Mouse (Mus musculus): Measurements from ENCODE around the gene Guca1a. TPM values are rescaled to one million over a fixed set of nuclear protein-coding genes. Genes with fewer than 3 reads are reported as not detected.

The Guca1a gene
- total RNA-seq, 4 experiments from 2014 or later: 0.57 to 0.93 TPM; not detected in 2

GRCm38 (mm10) chr17:47420195-47420594, 19.8 kb upstream of the Guca1a start:
- DNase-seq (ENCODE audit: low spot score in 2 of 2): no peak

GRCm38 (mm10) chr17:47409897-47410861, 9.8 kb upstream of the Guca1a start:
- DNase-seq (ENCODE audit: low spot score in 2 of 2): peak in 1 of 2 experiments; percentile 25

DNA sequence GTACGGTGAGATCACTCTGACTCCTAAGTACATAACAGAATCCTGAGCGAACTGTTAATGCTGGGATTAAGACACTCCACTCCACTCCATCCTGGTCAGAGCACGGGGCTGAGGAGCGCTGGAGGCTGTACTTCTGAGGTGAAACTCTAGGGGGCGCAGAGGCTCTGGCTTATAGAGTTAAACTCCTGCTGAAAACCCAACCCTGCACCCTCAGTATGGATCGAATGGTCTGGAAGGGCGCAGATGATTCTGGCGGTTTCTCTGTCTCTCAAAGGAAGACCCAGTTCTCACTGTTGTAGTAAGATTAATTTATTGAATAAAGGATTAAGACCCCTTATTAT, 8.1 kb upstream of the Guca1a start:
- DNase-seq (ENCODE audit: low spot score in 2 of 2): no peak

- DNase-seq (ENCODE audit: low spot score in 2 of 2): no peak
These were observed 7.6 kb upstream of the Guca1a start for GRCm38 (mm10) chr17:47407717-47408557.

DNA sequence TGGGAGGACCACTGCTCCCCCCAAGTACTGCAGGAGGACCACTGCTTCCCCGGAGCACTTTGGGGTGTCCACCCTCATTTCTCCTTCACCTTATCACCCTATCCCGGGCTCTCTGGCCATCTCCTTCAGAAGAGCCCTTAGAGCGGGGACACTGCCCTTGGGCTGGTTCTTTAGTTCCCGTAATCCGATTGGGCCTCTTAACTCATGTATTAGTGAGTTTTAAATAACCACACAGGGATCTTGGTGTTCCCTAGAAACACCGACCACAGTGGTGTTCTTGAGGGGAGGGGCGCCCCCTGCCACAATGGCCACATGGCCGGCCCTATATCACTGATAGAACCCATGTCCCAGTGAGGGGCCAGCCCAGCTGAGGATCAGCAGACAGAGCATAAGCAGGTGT, 1.3 kb downstream of the Guca1a start:
- no peak for DNase-seq (ENCODE audit: low spot score in 2 of 2)

DNA sequence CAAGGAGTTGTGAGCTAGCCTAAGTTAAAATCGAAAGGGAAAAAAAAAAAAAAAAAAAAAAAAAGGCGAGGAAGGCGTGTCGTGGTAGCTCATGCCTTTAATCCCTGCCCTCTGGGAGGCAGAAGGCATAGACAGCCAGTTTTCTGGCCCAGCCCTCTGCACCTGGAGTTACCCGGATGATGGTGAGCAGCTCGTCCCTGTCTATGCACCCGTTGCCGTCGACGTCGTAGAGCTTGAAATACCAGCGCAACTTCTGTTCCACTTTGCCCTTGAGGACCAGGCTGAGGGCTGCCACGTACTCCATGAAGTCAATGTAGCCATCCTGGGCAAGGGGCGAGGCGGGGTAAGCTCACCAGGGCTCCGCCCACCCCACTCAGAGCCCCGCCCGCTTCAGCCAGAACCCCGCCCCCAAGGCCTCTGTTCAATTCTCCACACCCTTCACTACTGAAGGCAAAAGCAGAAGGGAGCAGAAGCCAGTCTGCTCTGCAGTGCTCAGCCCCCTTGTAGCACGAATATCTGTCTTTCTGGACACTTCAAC, 4.9 kb downstream of the Guca1a start:
- DNase-seq (ENCODE audit: low spot score in 2 of 2): no peak

GRCm38 (mm10) chr17:47394223-47394869, 6.0 kb downstream of the Guca1a start:
- no peak for DNase-seq (ENCODE audit: low spot score in 2 of 2)

GRCm38 (mm10) chr17:47386649-47387048, 13.7 kb downstream of the Guca1a start:
- DNase-seq (ENCODE audit: low spot score in 2 of 2): no peak

GRCm38 (mm10) chr17:47385145-47385544, 15.2 kb downstream of the Guca1a start, which contains the start of gene Guca1b:
Gene Guca1b, plus strand, starts transcription at chr17:47385393.
- DNase-seq (ENCODE audit: low spot score in 2 of 2): no peak

DNA sequence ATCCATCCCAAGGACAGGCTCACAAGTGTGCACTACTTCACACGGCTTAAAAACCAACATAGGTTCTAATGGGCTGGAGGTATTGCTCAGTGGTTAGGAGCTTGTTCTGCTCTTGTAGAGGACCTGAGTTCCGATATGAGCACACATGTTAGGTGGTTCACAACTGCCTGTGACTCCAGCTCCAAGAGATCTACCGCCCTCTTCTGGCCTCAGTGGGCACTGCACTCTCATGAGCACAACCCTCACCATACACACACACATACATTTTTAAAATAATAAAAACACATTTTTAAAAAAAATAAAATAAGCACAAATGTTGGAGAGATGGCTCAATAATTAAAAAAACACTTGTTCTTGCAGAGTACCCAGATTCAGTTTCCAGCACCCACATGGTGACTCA, 16.3 kb downstream of the Guca1a start:
- DNase-seq (ENCODE audit: low spot score in 2 of 2): no peak

DNA sequence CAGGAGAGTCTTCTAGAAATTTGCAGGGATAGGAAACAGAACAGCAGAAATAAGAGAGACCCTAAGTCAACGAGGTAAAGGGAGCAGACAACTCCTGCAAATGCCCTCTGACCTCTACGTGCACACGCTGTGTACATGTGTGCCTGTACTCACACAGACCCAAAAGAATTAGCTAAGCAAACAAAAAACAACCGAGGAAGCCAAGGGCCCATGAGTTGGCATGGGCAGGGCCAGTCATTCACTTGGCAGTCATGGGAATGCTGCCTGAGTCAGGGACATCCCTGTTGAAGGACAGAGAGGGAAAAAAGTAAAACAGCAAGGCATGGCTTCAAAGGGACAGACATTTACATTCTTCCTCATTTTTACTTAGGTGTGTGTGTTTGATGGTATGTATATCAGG, 17.1 kb downstream of the Guca1a start:
- DNase-seq (ENCODE audit: low spot score in 2 of 2): no peak

DNA sequence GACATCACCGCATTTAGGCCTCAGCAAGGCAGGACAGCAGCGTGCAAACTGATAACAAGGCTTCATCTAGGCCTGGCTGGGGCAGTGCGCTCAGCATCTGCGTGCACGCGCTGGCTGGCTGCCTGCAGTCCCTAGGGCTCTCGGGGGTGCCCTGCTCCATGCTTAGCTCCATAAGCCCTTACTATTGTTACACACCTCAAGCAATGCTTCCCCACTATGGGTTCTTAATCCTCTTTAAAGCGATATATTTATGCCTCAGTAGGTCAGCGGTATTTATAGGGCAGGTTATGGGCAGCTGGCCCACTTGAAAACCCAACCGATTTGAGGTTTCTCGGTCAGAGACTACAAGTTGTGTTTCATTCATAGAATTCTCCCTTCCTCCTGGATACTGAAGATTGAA, 18.5 kb downstream of the Guca1a start:
- no peak for DNase-seq (ENCODE audit: low spot score in 2 of 2)

GRCm38 (mm10) chr17:47378133-47378532, 22.3 kb downstream of the Guca1a start:
- no peak for DNase-seq (ENCODE audit: low spot score in 2 of 2)

DNA sequence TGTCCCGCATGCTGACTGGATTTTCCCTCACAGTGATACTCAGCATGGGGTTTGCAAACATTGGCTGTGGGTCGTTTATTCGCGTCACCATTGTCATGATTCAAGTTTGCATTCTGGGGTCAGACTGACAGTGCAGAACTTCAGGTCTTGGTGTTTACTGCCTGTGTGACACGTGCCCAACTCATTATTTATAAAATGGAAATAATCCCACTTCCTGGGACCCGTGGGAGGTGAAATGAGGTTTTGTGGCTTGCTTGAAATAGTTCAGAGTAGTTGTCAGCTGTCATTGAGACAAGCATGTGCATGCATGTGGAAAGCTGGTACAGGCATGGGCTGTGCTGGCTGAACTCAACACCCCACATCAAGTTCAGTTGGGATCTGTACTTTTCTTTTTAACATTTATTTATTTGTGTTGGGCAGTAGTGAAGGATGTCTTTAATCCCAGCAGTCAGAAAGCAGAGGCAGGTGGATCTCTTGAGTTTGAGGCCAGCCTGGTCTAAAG, 23.6 kb downstream of the Guca1a start:
- no peak for DNase-seq (ENCODE audit: low spot score in 2 of 2)

DNA sequence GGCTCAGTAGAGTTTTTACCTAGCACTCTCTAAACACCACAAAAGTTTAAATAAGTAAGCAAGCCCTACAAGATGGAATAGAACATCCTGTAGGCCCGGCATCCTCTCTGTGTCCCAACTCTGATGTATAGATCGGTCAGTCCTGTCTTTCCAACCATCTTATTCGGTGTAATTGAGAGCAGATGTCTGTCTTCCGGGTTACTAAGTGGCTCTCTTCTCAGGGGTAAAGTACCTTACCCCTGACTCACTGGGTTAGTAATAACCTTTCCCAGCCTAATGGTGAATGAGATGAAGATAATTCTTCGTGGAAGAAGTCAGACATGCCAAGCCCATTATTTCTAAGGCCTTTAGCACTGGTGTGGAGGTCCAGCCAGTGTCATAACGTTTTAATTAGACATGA, 26.4 kb downstream of the Guca1a start:
- no peak for DNase-seq (ENCODE audit: low spot score in 2 of 2)

GRCm38 (mm10) chr17:47371451-47371850, 28.9 kb downstream of the Guca1a start:
- DNase-seq (ENCODE audit: low spot score in 2 of 2): no peak

GRCm38 (mm10) chr17:47369087-47369443, 31.3 kb downstream of the Guca1a start:
- DNase-seq (ENCODE audit: low spot score in 2 of 2): no peak

GRCm38 (mm10) chr17:47368401-47369086, 31.8 kb downstream of the Guca1a start, which contains the start of gene Mrps10:
Gene Mrps10, plus strand, starts transcription at chr17:47368887.
- peak; percentile 69 to 83 for DNase-seq (ENCODE audit: low spot score in 2 of 2)

DNA sequence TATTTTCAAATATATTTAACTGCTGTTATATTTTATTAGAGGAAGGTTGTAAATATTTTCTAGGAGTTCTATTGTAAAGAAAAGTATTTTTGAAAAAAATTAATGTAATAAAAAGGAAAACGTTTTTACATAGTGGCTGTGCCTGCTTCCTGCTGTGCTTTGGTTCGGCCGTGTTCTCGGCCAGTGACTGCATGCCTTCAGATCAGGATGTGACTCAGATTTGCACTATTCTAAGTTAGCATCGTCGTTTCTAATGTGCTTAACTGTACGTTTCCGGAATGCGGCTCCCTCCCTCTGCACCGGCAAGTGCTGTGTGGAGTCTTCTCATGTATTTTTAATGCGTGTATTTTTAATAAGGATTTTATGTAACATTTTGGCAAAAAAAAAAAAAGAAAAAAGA, 39.0 kb downstream of the Guca1a start:
- DNase-seq (ENCODE audit: low spot score in 2 of 2): no peak

DNA sequence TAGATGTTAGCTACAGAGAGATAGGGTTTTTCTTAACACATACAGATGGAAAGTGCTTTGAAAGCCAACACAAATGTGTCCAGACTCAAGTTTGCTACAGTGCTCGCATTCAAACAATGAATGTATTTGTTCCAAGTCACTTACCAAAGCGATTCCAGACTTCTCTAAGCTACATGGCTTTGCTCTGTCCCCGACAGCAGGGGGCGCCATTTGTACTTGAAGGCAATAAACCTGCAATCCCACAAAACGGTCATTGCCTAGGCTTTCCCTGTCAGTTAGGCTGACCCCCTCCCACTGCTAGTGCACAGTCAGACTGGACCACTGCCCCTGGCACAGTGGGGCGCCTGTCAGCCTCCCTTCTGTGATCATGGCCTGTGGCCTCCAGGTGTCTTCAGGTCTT, 40.4 kb downstream of the Guca1a start:
- DNase-seq (ENCODE audit: low spot score in 2 of 2): peak in 1 of 2 experiments; percentile 25
